Mouse (Mus musculus) hindbrain, embryonic 10.5 days (tissue): Measurements from ENCODE around the gene Cdhr3. TPM values are rescaled to one million over a fixed set of nuclear protein-coding genes. Genes with fewer than 3 reads are reported as not detected.
"Not testable (repeated sequence)": the region's sequence is repeated elsewhere in the genome, so short reads cannot be mapped to it uniquely, and the experiment has no call there.

ENCODE experiments used
- DNase-seq: peaks from one replicate; pipeline ENCODE4 v3.0.0-alpha.2; 2017; ENCODE audit warnings: low spot score
- H3K27ac ChIP-seq: fragments of 300-500 bp; sonication (generic); 2 replicates; pipeline ENCODE4 v1.5.1; 2016; ENCODE audit warnings: mild to moderate bottlenecking, moderate library complexity
- H3K27me3 ChIP-seq: fragments of 300-500 bp; sonication (generic); 2 replicates; pipeline ENCODE4 v1.6.1; 2016; ENCODE audit warnings: mild to moderate bottlenecking; ENCODE audit not compliant: poor library complexity, insufficient read depth, severe bottlenecking
- H3K36me3 ChIP-seq: fragments of 300-500 bp; sonication (generic); 2 replicates; pipeline ENCODE4 v1.6.1; 2016; ENCODE audit warnings: mild to moderate bottlenecking, moderate library complexity
- H3K4me1 ChIP-seq: fragments of 300-500 bp; sonication (generic); replicated peaks from 2 replicates; pipeline ENCODE4 v1.6.1; 2016; ENCODE audit warnings: mild to moderate bottlenecking
- H3K4me3 ChIP-seq: fragments of 300-500 bp; sonication (generic); 2 replicates; pipeline ENCODE4 v1.5.1; 2016; ENCODE audit warnings: mild to moderate bottlenecking, moderate library complexity
- H3K9me3 ChIP-seq: fragments of 300-500 bp; sonication (generic); 2 replicates; pipeline ENCODE4 v1.6.1; 2016; ENCODE audit warnings: mild to moderate bottlenecking, moderate library complexity
- WGBS: fragments of 180-500 bp; shearing (Covaris S2); methylation state at CpG from one replicate; pipeline ENCODE4 v1.1.7; 2016; 5-methylcytosine and 5-hydroxymethylcytosine counted together
- polyA plus RNA-seq: library from polyadenylated mRNA; unstranded; fragments of >200 nt; fragmentation: Nextera tagmentation; extraction: Ambion mirVana; gene quantifications from 2 replicates; pipeline ENCODE4 v1.2.1, GENCODE M21; 2016

Gene Cdhr3
- polyA plus RNA-seq, 1 experiment from 2014 or later = 0.27 TPM

- H3K27me3 ChIP-seq = no peaks in the 10 kb centered on the region
- peaks cover 21% of the 10 kb centered on the region for H3K4me1 ChIP-seq
- H3K9me3 ChIP-seq = no peaks in the 10 kb centered on the region
- no peak overlapping the region for H3K27ac ChIP-seq
- H3K36me3 ChIP-seq = no peaks in the 10 kb centered on the region
- WGBS = 83% methylated on average over 3 of the region's 3 CpGs
- DNase-seq = no peak
- H3K4me3 ChIP-seq = no peak overlapping the region
These were observed 27.5 kb downstream of the Cdhr3 start for GRCm38 (mm10) chr12:33065162-33065561.

DNA sequence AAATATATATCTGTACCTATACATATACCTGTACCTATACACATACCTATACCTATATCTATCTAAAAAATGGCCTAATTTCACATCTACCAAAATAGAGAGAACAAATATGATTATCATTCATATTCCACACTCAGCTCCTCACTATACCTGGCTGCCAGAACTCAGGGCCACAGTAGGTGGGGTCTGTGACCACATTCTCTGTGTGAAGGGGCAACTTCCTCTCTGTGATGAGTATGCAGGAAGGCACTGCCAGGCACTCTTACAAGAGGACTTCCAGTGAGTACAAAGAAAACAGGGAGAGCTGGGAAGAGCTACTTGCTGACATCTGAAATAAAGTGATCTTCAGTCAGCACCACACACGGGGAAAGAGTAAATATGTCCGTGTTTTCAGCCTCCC is 28.4 kb downstream of the Cdhr3 start:
- DNase-seq = no peak
- Histone ChIP-seq H3K36me3 (no peaks in the 10 kb centered on the region), H3K4me1 (peaks cover 23% of the 10 kb centered on the region), H3K9me3 (no peaks in the 10 kb centered on the region), H3K27me3 (no peaks in the 10 kb centered on the region), H3K4me3 (no peak overlapping the region), H3K27ac (no peak overlapping the region)
- WGBS = 71% methylated on average over 2 of the region's 2 CpGs

DNA sequence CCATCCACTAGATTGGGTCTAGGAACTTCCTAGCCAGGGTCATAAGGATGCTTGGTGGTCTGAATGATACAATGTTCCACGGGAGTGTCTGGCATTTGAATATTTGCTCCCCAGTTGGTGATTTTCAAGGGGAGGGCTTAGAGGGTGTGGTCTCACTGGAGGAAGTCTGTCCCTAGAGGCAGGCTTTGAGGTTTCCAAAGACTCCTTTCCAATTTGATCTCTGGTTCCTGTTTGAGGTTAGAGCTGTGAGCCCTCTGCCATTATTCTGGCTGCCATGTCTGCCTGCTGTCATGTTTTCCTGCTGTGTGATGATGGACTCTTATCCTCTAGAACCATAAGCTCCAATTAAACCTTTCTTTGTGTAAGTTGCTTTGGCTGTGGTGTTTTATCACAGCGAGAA is 29.4 kb downstream of the Cdhr3 start:
- Histone ChIP-seq H3K4me3 (no peak overlapping the region), H3K36me3 (no peaks in the 10 kb centered on the region), H3K9me3 (no peaks in the 10 kb centered on the region), H3K4me1 (peaks cover 32% of the 10 kb centered on the region), H3K27ac (no peak overlapping the region), H3K27me3 (no peaks in the 10 kb centered on the region)
- 83% methylated on average over 2 of the region's 2 CpGs for WGBS
- DNase-seq = no peak

DNA sequence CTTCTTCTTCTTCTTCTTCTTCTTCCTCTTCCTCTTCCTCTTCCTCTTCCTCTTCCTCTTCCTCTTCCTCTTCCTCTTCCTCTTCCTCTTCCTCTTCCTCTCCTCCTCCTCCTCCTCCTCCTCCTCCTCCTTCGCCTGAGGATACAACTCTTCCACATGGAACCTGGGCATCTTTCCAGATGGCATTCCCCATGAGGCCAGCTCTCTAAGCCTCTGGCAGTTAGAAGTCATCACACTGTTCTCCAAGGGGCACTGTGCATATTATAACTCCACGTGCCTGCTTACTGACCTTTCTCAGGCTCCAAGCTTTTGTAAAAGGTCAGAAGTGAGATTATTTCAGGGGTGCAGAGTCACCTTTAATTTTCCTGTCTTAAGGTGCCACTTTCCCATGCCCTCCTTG is 30.3 kb downstream of the Cdhr3 start:
- not testable (repeated sequence) for H3K27me3 ChIP-seq, H3K4me3 ChIP-seq, H3K36me3 ChIP-seq, DNase-seq, H3K27ac ChIP-seq, H3K9me3 ChIP-seq
- 77% methylated on average over 2 of the region's 2 CpGs for WGBS
- H3K4me1 ChIP-seq = peaks cover 41% of the 10 kb centered on the region

DNA sequence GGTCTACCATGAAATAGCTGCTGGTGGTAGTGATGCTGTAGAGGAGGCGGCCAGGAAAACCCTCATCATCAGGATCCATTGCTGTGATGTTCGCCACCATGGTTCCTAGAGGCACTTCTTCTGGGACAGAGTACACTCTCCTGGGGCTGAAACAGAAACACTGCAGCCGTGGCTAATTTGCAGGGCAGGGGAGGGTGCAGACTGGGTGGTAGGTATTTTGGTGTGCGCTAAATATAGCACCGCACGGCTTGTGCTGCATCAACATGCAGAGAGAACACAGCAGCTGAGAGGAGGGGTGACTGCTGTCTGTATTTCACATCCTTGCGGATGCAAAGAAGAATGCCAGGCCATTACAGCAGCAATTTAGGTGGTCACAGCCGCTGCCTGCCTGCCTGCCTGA is 31.0 kb downstream of the Cdhr3 start:
- no peak for DNase-seq
- Histone ChIP-seq H3K27me3 (no peaks in the 10 kb centered on the region), H3K4me3 (no peak overlapping the region), H3K36me3 (no peaks in the 10 kb centered on the region), H3K27ac (peak overlapping the region; percentile 56; the same call in 1 of the 2 replicates), H3K4me1 (peaks cover 48% of the 10 kb centered on the region), H3K9me3 (no peaks in the 10 kb centered on the region)
- WGBS = 57% methylated on average over 8 of the region's 8 CpGs

DNA sequence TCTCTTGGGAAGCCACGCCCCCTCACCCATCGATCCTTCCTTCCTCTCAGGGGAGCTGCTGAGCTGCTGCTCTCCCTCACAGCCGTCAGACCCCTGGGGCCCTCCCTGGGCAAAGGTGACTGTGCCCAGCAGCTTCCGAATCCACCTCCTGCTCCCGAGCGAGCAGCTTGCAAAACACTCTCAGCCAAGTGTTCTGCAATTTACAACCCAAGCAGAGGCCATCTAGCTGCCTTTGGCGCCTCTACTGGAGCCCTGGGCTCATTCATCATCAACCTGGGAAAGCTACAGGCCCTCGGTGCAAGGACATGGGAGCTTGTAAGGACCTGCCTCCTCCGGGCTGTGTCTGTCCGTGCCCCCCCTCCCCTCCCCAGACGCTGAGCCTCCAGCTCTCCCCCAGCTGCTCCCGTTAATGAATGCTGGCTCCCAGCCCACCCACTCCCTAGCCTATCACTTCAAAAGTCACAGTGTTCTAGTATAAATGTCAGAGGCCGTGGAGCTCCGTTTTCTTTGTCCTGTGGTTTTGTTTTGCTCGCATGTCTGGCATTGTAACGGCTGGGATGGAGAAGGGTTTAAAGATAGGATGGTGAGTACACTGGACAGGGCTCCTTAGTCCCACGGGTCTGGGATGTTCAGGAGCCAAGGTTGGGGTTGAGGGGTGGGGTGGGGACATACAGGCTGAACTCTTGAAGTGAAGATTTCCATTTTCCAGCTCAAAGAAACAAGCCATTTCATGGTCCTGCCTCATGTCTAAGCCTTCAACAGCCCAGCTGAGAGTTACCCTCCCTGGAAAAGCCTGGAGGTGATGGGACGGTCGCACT is 35.2 kb downstream of the Cdhr3 start:
- no peaks in the 10 kb centered on the region for H3K27me3 ChIP-seq
- H3K4me3 ChIP-seq = peak overlapping the region; percentile 42
- 12% methylated on average over 19 of the region's 19 CpGs for WGBS
- H3K36me3 ChIP-seq = no peaks in the 10 kb centered on the region
- peak overlapping the region; percentile 86 for H3K27ac ChIP-seq
- 0 out of 2 replicates have a peak, but pooled peaks cover 3% of the 10 kb centered on the region for H3K9me3 ChIP-seq
- DNase-seq = peak; percentile 69
- H3K4me1 ChIP-seq = peaks cover 61% of the 10 kb centered on the region

- Histone ChIP-seq H3K9me3 (0 out of 2 replicates have a peak, but pooled peaks cover 3% of the 10 kb centered on the region), H3K27ac (no peak overlapping the region), H3K4me3 (no peak overlapping the region), H3K27me3 (no peaks in the 10 kb centered on the region), H3K4me1 (peaks cover 54% of the 10 kb centered on the region), H3K36me3 (no peaks in the 10 kb centered on the region)
- no peak for DNase-seq
- WGBS = 49% methylated on average over 3 of the region's 3 CpGs
These were observed 36.1 kb downstream of the Cdhr3 start for GRCm38 (mm10) chr12:33056574-33056973.

DNA sequence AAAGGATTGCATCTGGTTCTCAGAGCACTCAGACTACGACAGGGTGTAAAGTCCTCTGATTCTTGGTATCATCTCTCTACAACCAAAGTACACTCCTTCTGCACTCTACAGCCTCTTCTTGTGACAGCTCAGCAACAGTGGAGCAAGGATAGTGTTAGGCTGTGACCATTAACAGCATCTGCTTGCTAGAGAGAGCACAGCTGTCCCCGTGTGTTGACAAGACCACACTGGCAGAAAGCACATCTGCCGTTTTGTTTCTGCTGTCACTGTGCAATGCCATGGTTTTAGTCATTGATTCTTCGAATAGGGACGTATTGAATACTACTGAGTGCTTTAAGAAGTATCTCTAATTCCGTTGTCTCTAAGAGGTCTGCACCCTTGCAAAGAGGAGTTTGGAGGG is 36.6 kb downstream of the Cdhr3 start:
- no peaks in the 10 kb centered on the region for H3K36me3 ChIP-seq
- H3K27me3 ChIP-seq = no peaks in the 10 kb centered on the region
- H3K4me3 ChIP-seq = no peak overlapping the region
- DNase-seq = no peak
- 0 out of 2 replicates have a peak, but pooled peaks cover 3% of the 10 kb centered on the region for H3K9me3 ChIP-seq
- no peak overlapping the region for H3K27ac ChIP-seq
- 76% methylated on average over 6 of the region's 6 CpGs for WGBS
- H3K4me1 ChIP-seq = peaks cover 50% of the 10 kb centered on the region

DNA sequence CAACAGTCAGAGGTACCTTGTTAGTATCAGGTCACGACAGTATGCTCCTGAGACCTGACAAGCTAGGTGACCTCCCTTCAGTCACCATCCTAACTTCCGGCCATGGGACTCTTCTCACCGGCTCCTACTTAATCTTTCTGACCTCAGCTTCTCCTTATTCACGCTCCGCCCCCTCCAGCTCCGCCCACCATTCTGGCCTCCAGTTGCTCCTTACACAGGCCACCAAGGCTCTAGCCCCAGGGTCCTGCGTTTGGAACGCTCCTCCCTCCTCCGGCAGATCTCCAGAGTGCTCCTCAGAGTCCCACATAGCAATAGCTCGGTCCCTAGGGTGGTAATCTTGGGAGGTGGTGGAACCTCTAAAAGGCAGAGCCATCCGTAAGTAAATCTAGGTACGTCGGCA is 38.9 kb downstream of the Cdhr3 start:
- WGBS = 68% methylated on average over 13 of the region's 13 CpGs
- no peak for DNase-seq
- H3K4me3 ChIP-seq = no peak overlapping the region
- no peaks in the 10 kb centered on the region for H3K36me3 ChIP-seq
- no peaks in the 10 kb centered on the region for H3K27me3 ChIP-seq
- no peak overlapping the region for H3K27ac ChIP-seq
- peaks cover 38% of the 10 kb centered on the region for H3K4me1 ChIP-seq
- 0 out of 2 replicates have a peak, but pooled peaks cover 3% of the 10 kb centered on the region for H3K9me3 ChIP-seq

DNA sequence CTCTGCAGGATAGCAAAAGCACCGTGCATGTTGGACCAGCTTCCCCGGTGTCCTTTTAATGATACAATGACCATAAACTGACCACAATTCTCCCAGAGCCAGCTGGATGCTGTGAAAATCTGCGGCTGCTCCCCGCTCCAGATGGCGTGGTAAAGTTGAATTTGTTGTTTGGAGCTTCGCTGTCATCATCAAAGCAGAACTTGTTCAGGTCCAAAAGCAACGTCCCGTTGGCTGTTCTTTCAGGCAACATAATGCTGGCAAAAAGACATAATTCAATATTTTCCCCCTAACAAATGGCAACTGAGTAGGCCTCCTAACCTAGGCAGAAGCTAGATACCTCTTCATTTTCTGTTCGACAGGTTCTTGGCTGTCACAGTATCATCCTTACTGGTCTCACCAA is 39.4 kb downstream of the Cdhr3 start:
- WGBS = 89% methylated on average over 9 of the region's 9 CpGs

DNA sequence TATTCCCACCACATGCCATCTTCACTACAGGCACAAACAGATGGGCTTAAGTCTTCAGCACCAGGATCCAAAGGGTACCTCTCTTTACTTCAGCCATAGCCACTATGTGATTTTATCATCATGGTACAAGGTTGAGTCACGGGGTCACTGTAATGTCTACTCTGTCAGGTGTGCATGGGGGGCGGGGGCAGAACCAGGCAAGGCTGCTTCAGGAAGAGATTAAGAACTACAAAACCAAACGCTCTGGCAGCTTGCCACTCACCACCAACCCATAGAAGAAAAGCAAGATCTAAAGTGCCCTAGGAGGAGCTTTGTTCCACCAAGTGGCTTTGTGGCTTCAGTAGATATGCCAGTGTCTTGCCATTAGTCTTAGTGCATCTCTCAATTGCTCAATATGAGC is 44.3 kb downstream of the Cdhr3 start:
- Histone ChIP-seq H3K36me3 (no peaks in the 10 kb centered on the region), H3K4me1 (peaks cover 20% of the 10 kb centered on the region), H3K27ac (no peak overlapping the region), H3K4me3 (no peak overlapping the region), H3K27me3 (peaks cover 4% of the 10 kb centered on the region; the same call in 1 of the 2 replicates), H3K9me3 (no peaks in the 10 kb centered on the region)
- 81% methylated on average over 3 of the region's 3 CpGs for WGBS
- no peak for DNase-seq

More for the DNA sequence above, 39.4 kb downstream of the Cdhr3 start:
- Histone ChIP-seq H3K4me1 (peaks cover 35% of the 10 kb centered on the region), H3K27me3 (no peaks in the 10 kb centered on the region), H3K9me3 (0 out of 2 replicates have a peak, but pooled peaks cover 3% of the 10 kb centered on the region), H3K27ac (no peak overlapping the region), H3K4me3 (no peak overlapping the region), H3K36me3 (no peaks in the 10 kb centered on the region)
- DNase-seq = no peak

- H3K4me3 ChIP-seq = no peak overlapping the region
- DNase-seq = no peak
- H3K9me3 ChIP-seq = no peaks in the 10 kb centered on the region
- H3K27ac ChIP-seq = no peak overlapping the region
- WGBS = 88% methylated on average over 7 of the region's 7 CpGs
- no peaks in the 10 kb centered on the region for H3K36me3 ChIP-seq
- peaks cover 12% of the 10 kb centered on the region for H3K4me1 ChIP-seq
- peaks cover 6% of the 10 kb centered on the region; the same call in 1 of the 2 replicates for H3K27me3 ChIP-seq
These were observed 46.2 kb downstream of the Cdhr3 start for GRCm38 (mm10) chr12:33046434-33046833.

- Histone ChIP-seq H3K9me3 (no peaks in the 10 kb centered on the region), H3K27ac (0 out of 2 replicates have a peak overlapping the region, but pooled peaks have one; percentile 9), H3K36me3 (no peaks in the 10 kb centered on the region), H3K4me1 (peaks cover 12% of the 10 kb centered on the region), H3K4me3 (no peak overlapping the region), H3K27me3 (peaks cover 6% of the 10 kb centered on the region; the same call in 1 of the 2 replicates)
- DNase-seq = no peak
- WGBS = 53% methylated on average over 16 of the region's 16 CpGs
These were observed 46.9 kb downstream of the Cdhr3 start for GRCm38 (mm10) chr12:33045533-33046361.
